Mouse (Mus musculus) NIH3T3 (cell line): ENCODE results near the gene Padi2.

Experiments
- DNase-seq: peaks from one replicate; pipeline ENCODE4 v3.0.0-alpha.2; 2012; ENCODE audit warnings: low read depth

Padi2 gene

GRCm38 (mm10) chr4:140988706-140989290 is 82.7 kb downstream of the Padi2 start:
- no peak for DNase-seq

DNA sequence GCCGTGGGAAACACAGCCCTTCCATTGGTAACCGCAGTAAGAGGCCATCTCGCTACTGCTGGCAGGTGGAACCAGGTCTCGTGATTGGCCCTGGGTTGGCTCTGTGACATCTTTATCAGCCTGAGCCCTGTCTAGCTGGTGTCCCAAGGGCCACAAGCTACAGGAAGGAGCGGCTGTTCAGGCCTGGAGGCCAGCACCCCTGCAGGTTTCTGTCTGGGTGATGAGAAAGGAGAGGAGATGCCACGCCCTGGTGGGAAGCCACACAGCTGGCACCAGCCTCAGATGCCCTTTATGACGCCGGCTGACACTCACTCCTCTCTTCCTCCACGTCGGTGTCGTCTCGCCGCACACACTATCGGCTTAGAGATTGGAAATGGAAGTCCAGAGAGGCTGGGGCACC is 83.3 kb downstream of the Padi2 start:
- DNase-seq: no peak

DNA sequence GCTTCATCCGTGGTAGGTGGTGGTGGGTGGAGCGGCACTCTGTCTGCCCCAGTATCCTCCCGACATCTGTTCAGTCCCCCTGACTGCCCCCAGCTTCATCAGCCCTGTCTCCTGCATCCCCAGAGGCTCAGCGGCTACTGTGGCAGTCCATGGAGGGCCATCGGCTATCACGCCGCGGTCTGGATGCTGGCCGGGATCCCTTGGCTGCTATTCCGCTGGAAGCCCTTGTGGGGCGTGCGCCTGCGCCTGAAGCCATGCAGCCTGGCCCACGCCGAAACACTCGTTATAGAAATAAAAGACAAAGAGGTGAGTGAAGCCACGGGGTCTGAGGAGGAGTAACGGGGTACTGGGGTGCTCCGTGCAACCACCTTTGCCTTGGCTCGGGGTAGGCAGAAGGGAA is 86.1 kb downstream of the Padi2 start:
- no peak for DNase-seq

GRCm38 (mm10) chr4:140993846-140994245 is 87.7 kb downstream of the Padi2 start:
- DNase-seq: no peak

DNA sequence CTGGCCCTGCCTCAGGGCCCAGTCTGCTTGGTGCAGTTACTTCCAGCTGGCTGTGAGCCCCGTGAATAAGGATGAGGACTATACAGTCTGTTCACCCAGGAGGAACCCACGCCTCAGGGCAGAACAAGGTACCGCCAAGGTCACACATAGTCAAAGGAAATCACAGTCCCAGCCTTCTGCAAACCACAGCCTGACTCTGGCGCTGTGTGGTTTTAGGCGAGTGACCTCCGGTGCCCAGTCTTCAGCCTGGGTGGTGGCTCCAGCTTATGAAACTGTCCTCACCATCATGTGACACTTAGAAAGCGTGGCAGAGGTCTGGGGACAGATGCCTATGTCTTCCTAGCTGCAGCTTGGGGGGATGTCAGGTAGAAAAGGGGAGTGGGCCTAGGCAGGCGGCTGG is 89.7 kb downstream of the Padi2 start:
- no peak for DNase-seq

DNA sequence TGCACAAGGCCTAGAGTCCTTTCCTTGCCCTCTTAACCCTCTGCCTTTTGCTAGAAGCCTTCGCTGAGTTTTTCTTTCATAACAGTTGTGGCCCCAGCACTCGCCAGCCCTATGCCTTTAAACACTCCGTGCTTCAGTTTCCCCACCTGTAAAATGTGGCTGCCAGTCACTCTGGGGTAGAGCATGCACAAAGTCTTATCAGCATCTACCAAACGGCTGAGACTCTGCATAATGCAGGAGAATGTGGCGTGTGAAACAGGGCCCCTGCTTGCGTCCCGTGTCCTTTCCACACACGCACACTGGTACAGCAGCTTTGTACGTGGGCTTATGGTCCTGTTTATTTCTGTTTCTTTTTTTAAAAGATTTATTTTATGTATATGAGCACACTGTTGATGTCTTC is 90.7 kb downstream of the Padi2 start:
- DNase-seq: no peak
